Mouse (Mus musculus) spleen, postnatal 36 days (tissue): ENCODE data around the gene Pax5.

ENCODE experiments used
- DNase-seq, 2 experiments: peaks; one replicate each; pipeline ENCODE4 v3.0.0; 2022; ENCODE audit warnings: low spot score in 2 of 2, mixed read lengths in 1 of 2

Gene Pax5

DNA sequence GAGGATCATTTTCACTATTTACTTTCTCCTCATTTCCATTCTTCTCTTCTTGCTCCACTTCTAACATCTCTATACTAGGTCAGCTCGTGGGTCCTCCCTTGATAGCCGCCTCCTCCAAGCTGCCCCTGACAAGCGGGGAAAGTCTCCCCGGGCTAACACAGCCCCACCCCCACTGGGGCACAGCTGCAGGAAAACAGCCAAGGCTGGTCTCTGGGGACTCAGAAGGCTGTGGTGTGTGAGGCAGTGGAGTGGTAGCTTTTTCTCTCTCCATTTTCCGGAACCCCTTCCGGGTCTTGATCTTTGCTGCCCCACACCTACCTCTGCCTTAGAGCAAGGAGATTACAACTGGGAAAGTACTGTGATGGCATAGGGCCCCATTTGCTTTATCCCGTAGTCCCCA lies 4.3 kb downstream of the Pax5 start:
- DNase-seq: peak; percentile 91 to 92

DNA sequence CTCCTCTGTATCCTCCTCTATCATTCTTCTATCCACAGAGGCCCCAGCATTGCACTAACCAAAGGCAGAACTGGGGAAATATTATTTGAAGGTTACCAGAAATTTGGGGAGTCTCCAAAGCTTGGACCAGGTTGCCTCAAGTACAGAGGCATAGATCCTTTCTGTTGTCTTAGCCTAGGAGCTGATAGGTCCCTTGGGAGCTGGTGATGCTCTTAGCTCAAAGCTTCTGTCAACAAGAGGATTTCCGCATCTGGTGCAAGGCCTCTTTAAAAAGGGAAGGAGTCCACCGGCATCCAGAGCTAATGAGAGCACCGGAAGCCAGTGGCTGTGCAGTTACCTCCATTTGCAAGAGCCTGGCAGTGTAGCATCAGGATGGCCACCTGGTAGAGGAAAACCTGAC lies 5.1 kb downstream of the Pax5 start:
- DNase-seq: peak; percentile 83 to 85

DNA sequence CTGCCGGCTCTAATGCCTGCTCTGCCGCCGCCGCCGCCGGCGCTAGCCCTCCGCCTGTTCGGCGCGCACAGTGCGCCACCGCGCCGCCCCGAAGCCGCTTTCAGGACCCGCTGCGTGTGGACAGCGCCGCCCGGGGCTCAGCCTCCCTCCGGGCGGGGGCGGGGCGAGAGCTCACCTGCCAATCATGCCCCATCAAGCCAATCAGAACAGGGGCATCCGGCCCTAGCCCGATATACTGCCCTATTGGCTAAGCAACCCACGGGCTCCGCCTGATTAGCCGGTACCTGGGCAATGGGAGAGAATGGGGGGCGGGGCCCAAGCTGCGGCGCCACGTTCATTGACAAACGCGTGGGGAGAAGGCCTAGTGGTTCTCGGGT lies 5.9 kb downstream of the Pax5 start:
- DNase-seq: peak; percentile 96

DNA sequence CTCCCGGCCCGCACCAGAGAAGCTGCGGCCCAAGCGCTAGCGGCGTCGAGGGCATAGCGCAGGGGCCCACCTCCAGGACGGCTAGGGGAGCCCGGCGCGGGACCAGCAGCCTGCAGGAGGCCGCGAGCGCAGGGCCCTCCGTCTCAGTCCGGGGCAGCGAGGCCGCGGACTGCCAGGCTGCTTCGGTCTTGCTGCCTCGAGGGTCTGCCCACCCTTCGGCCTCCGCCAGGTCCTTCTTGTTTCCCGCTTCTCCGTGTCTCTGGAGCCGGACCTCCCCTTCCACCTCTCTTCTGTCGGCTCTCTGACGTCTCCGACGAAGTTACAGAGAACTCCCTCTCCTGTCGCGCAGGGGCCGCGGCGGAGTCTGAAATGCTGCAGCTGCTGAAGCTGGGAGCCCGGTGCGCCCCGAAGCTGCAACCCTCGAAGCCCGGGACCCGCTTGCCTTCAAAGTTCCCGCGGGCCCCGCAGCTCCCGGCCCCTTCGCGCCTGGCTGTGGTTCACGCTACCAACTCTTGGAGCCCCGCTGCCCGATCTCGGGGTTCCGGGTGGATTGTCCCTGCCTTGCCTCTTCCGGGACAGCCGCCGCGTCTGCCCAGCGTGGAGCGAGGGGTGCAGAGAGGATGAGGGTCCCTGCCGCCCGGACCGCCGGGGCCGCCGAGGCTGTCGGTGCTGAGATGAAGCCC lies 6.5 kb downstream of the Pax5 start:
- DNase-seq: no peak

DNA sequence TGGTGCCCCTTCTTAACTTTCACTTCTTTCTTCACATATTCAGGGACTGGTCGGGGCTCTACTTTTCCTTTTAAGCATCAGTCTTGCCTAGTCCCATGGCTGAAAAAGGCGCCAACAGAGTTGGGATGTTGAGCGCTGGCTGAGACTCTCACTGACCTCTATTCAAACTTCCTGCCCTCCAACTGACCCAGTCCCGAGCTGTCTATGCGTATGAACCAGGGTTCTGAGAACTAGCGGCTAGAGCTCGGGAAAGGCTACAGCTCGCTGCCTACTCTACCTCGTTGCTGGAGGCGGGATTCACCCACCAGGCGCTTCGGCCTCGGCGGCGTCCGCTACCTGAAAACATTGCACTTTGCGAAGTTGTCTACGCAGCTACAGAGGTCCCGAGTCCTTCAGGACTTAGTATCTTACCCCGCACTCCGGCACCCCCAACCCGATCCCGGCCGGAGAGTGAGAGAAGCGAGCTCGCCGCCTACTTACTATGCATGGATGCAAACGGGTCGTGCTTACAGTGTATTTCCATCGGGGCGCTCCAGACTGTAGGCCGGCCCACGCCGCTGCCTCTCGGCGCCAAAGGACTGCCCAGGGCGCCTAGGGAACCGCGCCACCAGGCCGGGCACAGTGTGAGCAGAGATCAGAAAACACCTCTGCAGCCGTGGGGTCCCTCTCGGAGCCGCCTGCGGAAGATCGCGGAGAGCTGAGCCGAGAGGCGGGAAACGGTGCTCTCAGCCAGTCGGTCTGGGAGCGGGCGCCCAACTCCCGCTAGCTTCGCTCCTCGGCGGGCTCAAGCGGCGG lies 7.2 kb downstream of the Pax5 start:
- no peak for DNase-seq

DNA sequence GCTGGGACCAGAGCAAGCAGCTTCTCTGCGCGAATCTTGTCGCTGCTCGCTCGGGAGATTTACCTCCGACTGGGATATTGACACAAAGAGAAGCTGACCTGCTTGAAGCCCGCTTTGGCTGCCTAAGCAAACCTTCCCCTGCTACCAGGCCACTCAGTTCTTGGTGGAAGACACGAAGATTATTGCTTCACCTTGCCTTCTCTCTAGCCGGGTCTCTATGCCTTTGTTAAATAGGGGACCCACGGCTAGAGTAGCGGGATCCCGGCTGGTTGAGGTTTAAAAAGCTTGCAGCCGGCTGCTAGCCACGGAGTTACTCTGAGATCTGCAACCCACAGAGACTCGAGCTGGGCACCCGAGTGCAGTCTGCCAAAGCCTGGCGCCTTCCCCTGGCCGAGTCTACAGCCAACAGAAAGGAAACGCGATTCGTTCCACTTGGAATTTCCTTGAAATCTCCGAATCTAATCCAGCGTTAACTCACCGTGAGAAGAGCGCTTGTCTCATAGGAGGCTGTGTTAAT lies 8.2 kb downstream of the Pax5 start:
- DNase-seq: no peak

DNA sequence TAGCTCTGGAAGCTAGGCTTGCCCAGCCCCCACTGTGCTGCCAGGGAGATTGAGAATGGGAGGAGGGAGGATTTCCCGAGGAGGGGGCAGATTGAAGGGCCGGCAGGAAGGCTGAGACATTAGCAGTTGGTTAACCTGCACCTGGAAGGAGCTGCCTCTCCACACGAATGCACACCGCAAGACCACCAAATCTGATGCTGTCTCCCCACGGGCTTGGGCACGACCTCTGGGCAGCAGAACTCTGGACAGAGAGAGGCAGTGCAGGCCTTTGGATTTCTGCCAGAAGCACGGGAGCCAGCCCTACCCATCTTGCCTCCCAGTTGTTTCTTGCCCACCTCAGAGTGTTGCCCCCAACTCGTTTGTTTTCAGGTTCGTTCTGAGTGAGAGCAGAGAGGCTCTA lies 8.8 kb downstream of the Pax5 start:
- no peak for DNase-seq

DNA sequence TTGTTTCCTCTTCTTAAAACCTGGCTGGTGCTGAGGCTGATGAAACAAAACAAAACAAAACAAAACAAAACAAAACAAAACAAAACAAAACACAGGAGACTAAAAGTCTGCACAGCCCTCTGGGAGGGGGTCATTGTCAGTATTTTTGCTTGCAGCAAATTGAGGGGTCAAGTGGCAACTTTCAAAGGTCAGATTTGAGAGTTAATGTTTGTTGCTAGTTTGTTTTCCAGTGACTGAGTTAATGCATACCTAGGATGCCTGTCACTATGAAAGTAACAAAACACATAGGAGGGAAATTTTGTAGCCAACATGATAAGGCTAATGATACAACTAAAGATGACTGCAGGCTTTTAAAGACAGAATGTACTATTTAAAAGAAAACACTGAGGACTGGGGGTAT lies 13.6 kb downstream of the Pax5 start:
- DNase-seq: no peak

DNA sequence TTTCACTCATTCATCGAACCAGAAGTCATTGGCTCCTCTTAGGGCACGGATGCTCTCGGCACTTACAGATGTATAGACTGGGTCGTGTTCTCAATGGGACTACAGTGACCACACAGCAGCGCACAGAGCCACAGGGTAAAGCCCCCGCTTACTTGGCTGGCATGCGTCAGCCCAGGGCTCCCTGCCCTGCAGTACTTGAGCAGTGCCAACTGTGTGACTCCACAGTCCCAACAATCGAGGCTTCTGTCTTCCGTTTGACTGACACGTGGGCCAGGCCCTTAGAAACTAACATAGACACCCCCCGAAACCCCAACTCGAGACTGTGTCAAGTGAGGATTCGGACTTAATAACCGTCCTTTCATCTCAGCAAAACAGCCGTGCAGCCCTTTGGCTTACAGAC lies 15.9 kb downstream of the Pax5 start:
- no peak for DNase-seq

DNA sequence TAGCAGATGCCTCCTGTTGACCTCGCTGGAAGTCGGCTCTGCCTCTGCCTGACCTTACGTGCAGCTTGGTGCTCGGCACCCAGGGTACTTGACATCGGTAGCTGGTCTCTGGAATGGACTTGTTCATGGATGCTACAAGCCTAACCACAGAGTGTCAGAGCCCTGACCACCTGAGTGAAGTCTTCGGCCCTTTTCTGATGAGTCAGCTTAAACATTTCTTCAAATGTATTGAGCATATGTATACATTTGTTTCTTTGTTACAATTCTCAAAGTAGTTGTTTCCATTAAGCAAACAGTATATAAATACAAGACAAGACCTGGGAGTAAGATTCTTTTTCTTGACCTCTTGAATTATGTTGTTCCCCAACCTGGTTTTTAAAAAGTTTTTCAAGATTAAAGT lies 24.7 kb downstream of the Pax5 start:
- DNase-seq: no peak

DNA sequence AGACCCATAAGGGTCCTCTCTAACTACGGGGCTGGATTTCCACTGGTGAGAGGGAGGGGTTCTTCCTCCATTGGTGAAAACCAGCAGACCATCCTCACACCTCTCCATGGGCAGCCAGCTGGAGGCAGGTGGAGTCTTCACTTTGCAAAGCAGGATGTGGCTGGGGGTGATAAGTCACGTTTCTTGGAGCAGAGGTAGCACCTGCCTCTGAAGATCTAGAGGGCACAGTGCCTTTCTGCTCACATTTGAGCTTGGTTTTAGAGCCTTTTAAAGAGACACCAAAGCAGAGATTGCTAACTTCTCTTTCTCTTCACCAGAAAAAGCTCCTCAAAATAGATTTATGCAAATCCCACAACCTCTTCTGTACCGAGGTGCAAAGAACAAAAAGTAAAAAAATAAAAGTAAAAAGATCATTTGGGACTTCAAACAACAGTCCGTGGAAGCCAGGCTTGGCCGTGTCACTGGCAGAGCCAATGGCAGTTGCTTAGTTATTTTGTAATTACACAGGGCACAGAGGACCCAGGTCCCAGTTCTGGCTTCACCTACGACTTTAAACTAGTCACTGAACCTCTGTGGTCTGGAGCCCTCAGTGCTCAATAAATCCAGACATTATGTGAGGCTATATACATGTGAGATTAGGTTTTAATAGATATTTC lies 29.9 kb downstream of the Pax5 start:
- peak; percentile 79 to 80 for DNase-seq

DNA sequence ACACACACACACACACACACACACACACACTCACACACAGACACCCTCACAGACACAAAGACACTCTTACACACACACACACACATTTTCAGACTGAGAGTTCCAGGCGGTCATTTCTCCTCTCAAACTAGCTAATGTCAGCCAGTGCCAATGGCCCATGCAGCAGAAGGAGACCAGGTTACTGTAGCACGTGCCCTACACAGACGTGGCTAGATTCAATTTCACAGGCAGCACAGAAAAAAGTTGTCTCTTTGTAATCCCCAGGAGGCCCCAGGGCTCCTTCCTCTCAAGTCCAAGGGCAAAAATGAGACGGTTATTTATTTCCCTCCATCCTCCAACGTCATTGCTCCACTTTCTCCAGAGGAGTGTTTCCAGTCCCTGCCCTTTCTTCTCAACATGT lies 31.6 kb downstream of the Pax5 start:
- no peak for DNase-seq

DNA sequence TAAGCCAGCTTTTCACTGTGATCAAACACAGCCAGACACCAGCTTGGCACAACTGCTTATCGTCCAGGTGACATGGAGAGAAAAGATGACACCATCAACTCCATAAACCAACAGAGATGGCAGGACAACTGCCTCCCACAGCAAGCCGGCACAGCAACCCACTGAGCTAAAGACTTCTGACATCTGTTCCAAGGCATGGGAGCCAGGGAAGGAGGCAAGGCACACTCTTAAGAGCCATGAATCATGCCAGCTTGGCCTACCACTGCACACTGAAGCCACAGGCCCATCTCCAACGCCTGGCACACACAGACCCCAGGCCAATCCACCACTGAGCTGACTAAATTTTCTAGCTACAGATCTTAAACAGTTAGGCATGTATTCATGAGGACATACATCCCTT lies 32.3 kb downstream of the Pax5 start:
- DNase-seq: no peak

DNA sequence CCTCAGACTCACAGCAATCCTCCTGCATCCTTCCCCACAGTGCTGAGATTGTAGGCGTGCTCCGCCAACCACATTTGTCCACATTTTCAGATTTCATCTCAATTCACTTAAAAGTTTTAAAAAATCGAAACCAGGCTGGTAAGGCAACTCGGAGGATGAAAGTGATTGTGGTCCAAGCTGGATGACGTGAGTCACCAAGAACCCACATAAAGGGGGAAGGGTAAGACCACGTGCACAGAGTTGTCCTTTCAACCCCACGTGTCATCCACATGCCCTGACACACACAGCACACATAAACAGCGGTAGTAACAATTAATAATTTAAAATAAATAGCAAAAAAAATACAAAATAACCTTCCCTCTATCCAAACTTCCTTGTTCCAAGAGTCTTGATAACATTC lies 35.3 kb downstream of the Pax5 start:
- DNase-seq: no peak

DNA sequence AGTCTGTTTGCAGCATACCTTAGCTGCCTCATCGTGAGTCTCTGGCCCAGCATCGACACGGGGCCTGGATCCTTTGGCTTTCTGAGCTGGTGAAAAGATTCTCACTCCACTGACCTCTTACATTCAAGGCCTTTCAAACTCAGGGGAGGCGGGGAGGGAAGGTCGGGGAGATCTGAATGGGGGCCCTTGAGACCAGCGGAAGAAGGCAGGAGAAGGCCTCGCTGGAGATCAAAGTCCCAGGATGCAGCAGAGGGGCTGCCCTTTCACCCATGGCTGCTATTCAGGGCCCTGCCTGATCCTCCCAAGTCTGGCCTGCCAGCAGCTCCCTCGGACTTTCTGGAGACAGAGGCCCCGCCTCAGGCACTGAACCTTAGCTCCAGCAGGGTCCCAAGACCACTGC lies 36.6 kb downstream of the Pax5 start:
- DNase-seq: no peak

DNA sequence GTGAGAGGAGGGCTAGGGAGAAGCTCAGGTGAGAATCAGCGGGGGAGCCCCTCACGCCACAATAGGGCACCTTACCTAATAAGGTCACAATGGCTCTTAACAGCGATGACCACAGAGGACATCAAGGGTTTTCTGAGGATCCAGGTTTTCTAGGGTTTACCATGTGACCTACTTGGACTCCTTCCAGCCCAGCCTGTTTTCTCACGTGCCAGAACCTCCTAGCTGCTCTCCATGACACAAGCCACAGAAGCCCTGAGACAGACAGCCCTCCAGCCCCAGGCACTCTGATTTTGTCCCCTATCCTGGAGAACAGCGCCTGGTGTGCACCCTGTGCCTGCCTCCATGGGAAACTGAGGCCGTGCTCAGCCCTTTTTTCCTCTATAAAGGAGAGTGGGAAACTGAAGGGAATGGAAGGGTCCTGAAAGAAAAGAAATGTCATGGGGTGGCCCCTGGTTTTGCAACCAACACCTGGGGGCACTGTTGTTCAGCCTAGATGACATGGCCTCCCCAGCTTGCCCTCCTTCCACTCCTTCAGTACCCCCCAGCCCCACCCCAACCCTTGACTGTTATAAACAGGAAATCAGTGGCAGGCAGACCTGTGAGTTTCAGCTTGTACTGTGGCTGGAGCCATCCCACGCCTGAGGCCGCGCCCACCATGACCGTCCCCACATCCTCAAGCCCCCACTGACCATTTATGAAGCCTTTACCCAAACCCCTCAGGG lies 37.9 kb downstream of the Pax5 start:
- peak; percentile 86 to 90 for DNase-seq

DNA sequence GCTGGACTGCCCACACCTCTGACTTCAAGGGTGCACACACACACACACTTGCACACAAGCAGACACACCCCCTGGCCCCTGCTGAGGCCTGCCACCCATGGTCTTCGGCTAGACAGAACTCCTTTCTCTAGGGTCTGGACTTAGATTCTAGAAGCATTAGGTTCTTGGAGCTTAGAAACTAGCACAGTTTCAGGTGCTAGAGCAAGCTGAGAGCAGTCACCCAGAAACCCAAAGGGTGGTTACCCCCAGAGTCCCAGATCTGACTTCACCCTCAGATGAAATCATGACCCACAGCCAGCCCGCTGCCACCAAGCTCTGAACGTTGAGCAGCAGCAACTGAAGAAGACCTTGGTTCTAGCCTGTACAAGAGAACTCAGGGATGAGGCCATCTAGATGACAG lies 38.8 kb downstream of the Pax5 start:
- peak; percentile 75 to 78 for DNase-seq

DNA sequence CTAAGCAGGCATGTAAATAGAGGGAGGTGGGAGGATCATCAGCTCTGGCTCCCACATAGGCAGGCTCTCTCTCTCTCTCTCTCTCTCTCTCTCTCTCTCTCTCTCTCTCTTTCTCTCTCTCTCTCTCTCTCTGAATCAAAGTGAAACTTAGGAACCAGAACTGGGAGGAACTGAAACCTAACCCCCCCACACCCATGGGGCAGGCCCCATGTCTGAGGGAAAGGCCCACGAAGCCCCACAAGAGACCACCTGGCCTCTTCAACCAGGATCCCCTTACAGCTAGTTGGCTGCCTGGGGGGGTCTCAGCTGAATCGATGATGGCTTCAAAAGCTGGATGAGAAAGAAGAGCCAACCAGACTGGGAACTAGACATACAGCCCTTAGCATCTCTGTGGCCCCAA lies 39.3 kb downstream of the Pax5 start:
- DNase-seq: peak; percentile 89 to 92

DNA sequence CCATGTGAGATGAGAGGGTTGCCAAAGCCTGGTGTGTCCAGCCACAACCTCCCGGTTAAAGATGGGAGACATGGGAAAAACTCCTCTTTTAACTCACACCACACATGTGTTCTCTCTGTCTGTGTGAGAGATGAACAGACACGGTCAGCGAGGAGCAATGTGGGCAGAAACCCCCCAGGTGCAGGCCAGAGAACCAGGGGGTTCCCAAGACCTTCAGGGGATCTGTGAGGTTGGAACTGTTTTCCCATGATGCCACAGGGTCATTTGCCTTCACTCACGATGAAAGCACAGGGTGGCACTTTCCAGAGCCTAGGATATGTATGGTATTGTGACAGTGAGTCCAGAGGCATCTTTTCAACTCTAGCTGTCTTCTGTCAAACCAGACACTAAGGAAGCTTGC lies 39.9 kb downstream of the Pax5 start:
- no peak for DNase-seq

DNA sequence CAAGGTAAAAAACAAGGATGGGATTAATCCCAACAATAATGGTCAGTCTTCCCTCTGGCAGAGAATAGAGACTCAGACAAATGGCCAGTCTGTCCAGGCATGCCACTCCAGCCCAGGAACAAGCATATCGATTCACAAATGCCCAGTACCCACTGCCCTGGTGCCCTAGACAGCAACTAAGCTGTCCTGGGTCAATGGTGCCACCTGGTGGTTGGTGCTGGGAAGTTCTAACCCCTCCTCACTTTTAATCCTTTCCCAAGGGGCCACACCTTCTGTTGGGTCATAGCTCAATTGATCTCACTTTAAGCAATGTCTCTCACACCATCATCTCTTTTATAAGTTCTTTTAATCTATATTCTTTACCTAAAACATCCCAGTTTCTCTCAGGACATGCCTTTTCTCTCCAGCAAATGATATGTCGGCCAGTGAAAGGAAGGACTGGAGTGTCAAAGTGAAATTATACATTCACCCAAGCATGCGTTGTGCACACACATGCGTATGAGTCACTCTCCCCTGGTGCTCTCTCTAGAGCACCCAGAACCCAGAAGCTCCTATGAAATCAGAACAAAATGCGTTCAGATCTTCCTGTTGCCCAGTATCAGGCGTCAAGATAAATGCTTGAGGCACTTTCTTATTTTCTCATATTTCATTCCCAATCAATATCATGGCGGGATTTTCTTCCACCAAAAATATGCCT lies 40.7 kb downstream of the Pax5 start:
- DNase-seq: peak; percentile 63

DNA sequence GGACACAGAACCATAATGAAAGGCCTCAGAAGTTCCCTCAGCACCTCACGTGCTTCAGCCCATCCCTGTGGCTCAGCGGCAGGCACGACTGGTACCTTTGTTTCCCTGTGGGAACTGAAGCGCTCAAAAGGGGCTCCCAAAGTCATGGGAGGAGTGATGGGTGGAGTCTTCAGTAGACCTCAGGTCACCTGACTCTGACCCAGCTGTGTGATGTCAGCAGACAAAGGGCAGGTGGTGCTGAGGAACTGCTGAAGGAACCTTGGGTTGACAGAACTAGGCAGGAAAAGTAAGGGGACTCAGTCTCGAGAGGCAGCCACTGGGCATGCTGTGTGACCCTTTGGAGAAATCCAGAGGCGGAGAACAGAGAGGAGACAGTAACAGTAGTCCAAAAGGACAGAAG lies 41.7 kb downstream of the Pax5 start:
- peak in 1 of 2 experiments; percentile 41 for DNase-seq

DNA sequence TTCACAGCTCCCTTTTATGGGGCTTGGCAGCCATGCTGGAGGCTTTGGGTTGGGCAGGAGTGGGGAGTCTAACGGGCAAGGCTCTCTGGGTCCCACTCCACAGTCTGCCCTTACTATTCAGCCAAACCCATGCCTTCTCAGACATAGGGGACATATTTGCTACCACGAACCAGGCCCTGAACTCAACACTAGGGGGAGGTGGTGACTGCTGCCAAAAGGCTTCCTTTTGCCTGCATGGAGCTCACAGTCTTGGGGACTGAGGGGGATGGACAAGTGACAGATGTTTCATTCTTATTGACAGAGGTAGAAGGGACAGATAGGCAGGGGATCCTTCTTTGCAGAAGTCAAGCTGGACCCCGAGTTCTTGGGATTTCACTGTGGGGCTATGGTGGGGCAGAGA lies 42.1 kb downstream of the Pax5 start:
- no peak for DNase-seq
